Comparison of ENCODE assay signal across 11 mouse cellular contexts in the genomic region with DNA sequence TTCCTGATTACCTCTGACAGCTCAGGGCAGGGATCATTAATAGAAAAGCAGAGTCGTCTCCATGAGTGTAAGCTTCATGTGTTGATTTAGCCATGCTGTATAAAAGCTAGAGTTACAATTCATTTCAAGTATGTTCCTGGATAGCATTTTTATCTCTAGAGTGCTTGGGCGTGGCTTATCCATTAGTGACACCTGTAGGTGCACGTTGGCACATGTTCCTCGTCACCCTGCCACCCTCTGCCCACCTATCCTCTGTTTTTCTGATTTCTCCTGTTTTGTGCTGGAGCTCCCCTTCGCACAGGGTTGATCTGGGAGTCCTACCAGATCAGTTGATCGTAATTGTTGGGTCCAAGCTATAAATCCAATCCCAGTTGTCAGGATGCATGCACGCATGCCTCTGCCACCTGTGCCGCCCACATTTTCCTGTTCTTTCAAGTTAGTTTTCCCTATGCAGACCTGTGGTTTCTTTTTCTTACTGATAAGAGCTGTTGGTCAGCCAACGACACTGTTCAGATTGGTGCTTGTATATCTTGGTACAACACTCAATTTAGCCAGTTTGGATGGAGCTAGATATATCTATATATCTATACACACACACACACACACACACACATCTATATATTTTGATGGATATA. TPM values are rescaled to one million over a fixed set of nuclear protein-coding genes. Genes with fewer than 3 reads are reported as not detected.
DNase-seq lines count a peak whose midpoint lies in the region; ATAC-seq lines count a peak whose summit lies in the region.
"Had no signal": no experiment of that assay in that cellular context is flagged by ENCODE, and none has a peak within 500 bp of the region (broad histone marks: within the 10 kb centered on the region; RNA-seq: fewer than 3 reads in every experiment).

No protein-coding gene starts in this region.

- DNase-seq in heart, adult 11 months: peak; percentile 76
- no peak for DNase-seq in heart, postnatal 10 days
- DNase-seq in neural tube, embryonic 10.5 days (ENCODE audit: extremely low spot score, low spot score): no peak
- DNase-seq in liver, embryonic 13.5 days: peak; percentile 40
- no peak for DNase-seq in retina, postnatal 1 day
- no peak for DNase-seq in spleen, postnatal 4 days (ENCODE audit: low spot score in 2 of 2)
- no peak for DNase-seq in left cerebral cortex, postnatal 25 days (ENCODE audit: low spot score in 2 of 2)
- DNase-seq: heart, adult 18-20 months had no signal

- peaks cover 98% of the 10 kb centered on the region for H3K36me3 ChIP-seq in neural tube, embryonic 12.5 days
- peaks cover 98% of the 10 kb centered on the region for H3K36me3 ChIP-seq in liver, embryonic 13.5 days

- intact Hi-C loops in heart, postnatal 10 days (cut with DNase I): no loop called here
- intact Hi-C loops in left cerebral cortex, postnatal 25 days (cut with DNase I): loop anchor here (5.0 kb wide), 1 partner anchor 154 kb away; a partner anchor contains a TSS

- H3K9me3 ChIP-seq in neural tube, embryonic 12.5 days: no peaks in the 10 kb centered on the region
- H3K9me3 ChIP-seq in liver, embryonic 13.5 days (replicated peaks): no peaks in the 10 kb centered on the region
- H3K9me3 ChIP-seq: limb, embryonic 15.5 days had no signal

- no peak overlapping the region for H3K27ac ChIP-seq in neural tube, embryonic 12.5 days
- peak overlapping the region; percentile 79 for H3K27ac ChIP-seq in liver, embryonic 13.5 days
- H3K27ac ChIP-seq: limb, embryonic 15.5 days had no signal

- WGBS in neural tube, embryonic 12.5 days: 79% methylated on average over 9 of the region's 9 CpGs
- 34% methylated on average over 9 of the region's 9 CpGs for WGBS in liver, embryonic 13.5 days (ENCODE audit: insufficient replicate concordance)

- H3K9ac ChIP-seq in neural tube, embryonic 12.5 days: no peak overlapping the region
- peak overlapping the region; percentile 29 for H3K9ac ChIP-seq in liver, embryonic 13.5 days
- H3K9ac ChIP-seq: limb, embryonic 15.5 days had no signal

- H3K4me1 ChIP-seq in neural tube, embryonic 12.5 days: peaks cover 65% of the 10 kb centered on the region
- H3K4me1 ChIP-seq in liver, embryonic 13.5 days (replicated peaks): peaks cover 66% of the 10 kb centered on the region

- H3K27me3 ChIP-seq in neural tube, embryonic 12.5 days (replicated peaks): no peaks in the 10 kb centered on the region
- H3K27me3 ChIP-seq in liver, embryonic 13.5 days: no peaks in the 10 kb centered on the region
- H3K27me3 ChIP-seq: CH12.LX; limb, embryonic 15.5 days had no signal

- H3K4me3 ChIP-seq in neural tube, embryonic 12.5 days: no peak overlapping the region
- H3K4me3 ChIP-seq in liver, embryonic 13.5 days (replicated peaks): peak overlapping the region; percentile 18; the same call in 1 of the 2 replicates
- H3K4me3 ChIP-seq: limb, embryonic 15.5 days had no signal

- H3K4me2 ChIP-seq in neural tube, embryonic 12.5 days (replicated peaks): peak overlapping the region; percentile 97; the same call in 1 of the 2 replicates
- H3K4me2 ChIP-seq in liver, embryonic 13.5 days: peak overlapping the region; percentile 83
- H3K4me2 ChIP-seq: limb, embryonic 15.5 days had no signal

- no peak for ATAC-seq in neural tube, embryonic 12.5 days (ENCODE audit: low FRiP score, low read depth)
- ATAC-seq in liver, embryonic 13.5 days (ENCODE audit: low read depth): peak; percentile 62

RNA-seq across cellular contexts. Expression of a gene that starts 8.3 kb away (rescaled TPM):
- total RNA-seq in heart, postnatal 10 days (2021): 10 to 100 TPM; 30.3 to 34.6 TPM
- polyA plus RNA-seq in neural tube, embryonic 12.5 days (2016; fragmentation: Nextera tagmentation; extraction: Ambion mirVana): 353 and 371 TPM in 2 replicates
- polyA plus RNA-seq in liver, embryonic 13.5 days (2015; fragmentation: Nextera tagmentation; extraction: Ambion mirVana): 73.7 and 106 TPM in 2 replicates
- 100 to 1,000 TPM; 585 to 640 TPM for total RNA-seq in left cerebral cortex, postnatal 25 days (2021)

RNA-seq across cellular contexts. Expression of a gene that starts 31.1 kb away (rescaled TPM):
- total RNA-seq in heart, postnatal 10 days (2021): 10 to 100 TPM; 44.0 to 67.2 TPM
- 0.05 and 0.08 TPM in 2 replicates for polyA plus RNA-seq in neural tube, embryonic 12.5 days (2016; fragmentation: Nextera tagmentation; extraction: Ambion mirVana)
- polyA plus RNA-seq in liver, embryonic 13.5 days (2015; fragmentation: Nextera tagmentation; extraction: Ambion mirVana): 0.05 TPM in 1 of 2 replicates, not detected in the other
- 1 to 10 TPM; 2.2 to 2.3 TPM for total RNA-seq in left cerebral cortex, postnatal 25 days (2021)
- total RNA-seq: CH12.LX had no signal

Comparison
In these comparisons a context has a peak if more than half of its experiments do, and no peak if none do; other contexts are left out.
1. DNase-seq: peak in heart, adult 11 months (single experiment) and liver, embryonic 13.5 days (single experiment); none in heart, postnatal 10 days (0 of 2), neural tube, embryonic 10.5 days (single experiment), retina, postnatal 1 day (single experiment), spleen, postnatal 4 days (0 of 2) and left cerebral cortex, postnatal 25 days (0 of 2).
2. RNA of a gene that starts 8.3 kb away (total RNA-seq): 585 to 640 TPM in left cerebral cortex, postnatal 25 days; 30.3 to 34.6 TPM in heart, postnatal 10 days; every median in the first group is over 10 times any median in the second.
3. RNA of a gene that starts 31.1 kb away (total RNA-seq): 44.0 to 67.2 TPM in heart, postnatal 10 days; 2.2 to 2.3 TPM in left cerebral cortex, postnatal 25 days; every median in the first group is over 10 times any median in the second.